ENCODE assay signal across 29 mouse cellular contexts in the genomic region with DNA sequence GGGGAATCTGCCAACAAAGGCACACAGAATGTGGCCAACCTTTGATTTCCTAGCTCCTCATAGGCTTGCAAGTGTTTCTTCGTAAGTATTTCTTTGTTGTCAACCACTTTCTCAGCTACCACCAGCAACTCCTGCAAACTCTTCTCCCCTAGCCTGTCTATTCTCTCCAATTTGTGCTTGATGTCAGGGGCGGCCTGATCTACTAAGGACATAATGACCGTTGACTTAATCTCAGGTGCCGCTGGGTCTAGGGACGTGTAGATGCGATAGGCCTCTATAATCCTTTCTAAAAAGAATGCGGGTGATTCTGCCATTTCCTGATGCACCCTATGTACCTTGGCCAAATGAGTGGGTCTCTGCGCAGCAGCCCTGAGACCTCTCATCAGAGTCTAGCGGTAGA.
"Had no signal": no experiment of that assay in that cellular context is flagged by ENCODE, and none has a peak within 500 bp of the region (broad histone marks: within the 10 kb centered on the region; RNA-seq: fewer than 3 reads in every experiment).

No protein-coding gene starts in this region.

- H3K27me3 ChIP-seq: limb, embryonic 12.5 days; limb, embryonic 13.5 days; limb, embryonic 15.5 days; liver, embryonic 12.5 days; liver, embryonic 13.5 days; liver, embryonic 15.5 days; lung, embryonic 15.5 days; midbrain, embryonic 12.5 days; midbrain, embryonic 13.5 days; midbrain, embryonic 15.5 days; neural tube, embryonic 12.5 days; neural tube, embryonic 13.5 days had no signal

- H3K36me3 ChIP-seq: lung, embryonic 15.5 days; midbrain, embryonic 15.5 days had no signal

- H3K4me2 ChIP-seq: limb, embryonic 12.5 days; limb, embryonic 15.5 days; liver, embryonic 12.5 days; liver, embryonic 13.5 days; liver, embryonic 15.5 days; lung, embryonic 14.5 days had no signal

- ATAC-seq: liver, embryonic 12.5 days; lung, postnatal 0 days; midbrain, embryonic 13.5 days; midbrain, embryonic 15.5 days; midbrain, embryonic 16.5 days had no signal

- H3K4me3 ChIP-seq: left cerebral cortex, adult 2 months; limb, embryonic 15.5 days; liver, embryonic 12.5 days; liver, embryonic 13.5 days; liver, embryonic 15.5 days; lung, embryonic 15.5 days; megakaryocyte, embryonic 14.5 days; myocyte; neural tube, embryonic 12.5 days had no signal

- H3K9me3 ChIP-seq: liver, embryonic 15.5 days; midbrain, embryonic 15.5 days had no signal

- H3K27ac ChIP-seq: left cerebral cortex, adult 2 months; limb, embryonic 10.5 days; limb, embryonic 12.5 days; limb, embryonic 13.5 days; limb, embryonic 15.5 days; liver, embryonic 12.5 days; liver, embryonic 13.5 days; liver, embryonic 14.5 days; liver, embryonic 15.5 days; lung, embryonic 15.5 days; macrophage; midbrain, embryonic 12.5 days; midbrain, embryonic 13.5 days; midbrain, embryonic 15.5 days; neural tube, embryonic 12.5 days; neural tube, embryonic 13.5 days had no signal

- DNase-seq: left cerebral cortex, postnatal 4 days; liver; liver, embryonic 13.5 days; lung, adult 18-20 months; lung, adult 2 months; lung, embryonic 14.5 days; lung, postnatal 10 days; lung, postnatal 14 days; lung, postnatal 36 days; lung, postnatal 4 days had no signal

- H3K9ac ChIP-seq: limb, embryonic 12.5 days; limb, embryonic 13.5 days; limb, embryonic 15.5 days; liver, embryonic 12.5 days; liver, embryonic 13.5 days; liver, embryonic 14.5 days; liver, embryonic 15.5 days; lung, embryonic 14.5 days; lung, embryonic 15.5 days; midbrain, embryonic 12.5 days; midbrain, embryonic 13.5 days; midbrain, embryonic 15.5 days; neural tube, embryonic 12.5 days; neural tube, embryonic 13.5 days had no signal
